Mouse (Mus musculus) telencephalon, adult 2 months (tissue): ENCODE data around the gene Mpig6b.

ENCODE experiments used
- DNase-seq: peaks from one replicate; pipeline ENCODE4 v3.0.0-alpha.2; 2011; ENCODE audit warnings: low read depth, low spot score

Gene Mpig6b

DNA sequence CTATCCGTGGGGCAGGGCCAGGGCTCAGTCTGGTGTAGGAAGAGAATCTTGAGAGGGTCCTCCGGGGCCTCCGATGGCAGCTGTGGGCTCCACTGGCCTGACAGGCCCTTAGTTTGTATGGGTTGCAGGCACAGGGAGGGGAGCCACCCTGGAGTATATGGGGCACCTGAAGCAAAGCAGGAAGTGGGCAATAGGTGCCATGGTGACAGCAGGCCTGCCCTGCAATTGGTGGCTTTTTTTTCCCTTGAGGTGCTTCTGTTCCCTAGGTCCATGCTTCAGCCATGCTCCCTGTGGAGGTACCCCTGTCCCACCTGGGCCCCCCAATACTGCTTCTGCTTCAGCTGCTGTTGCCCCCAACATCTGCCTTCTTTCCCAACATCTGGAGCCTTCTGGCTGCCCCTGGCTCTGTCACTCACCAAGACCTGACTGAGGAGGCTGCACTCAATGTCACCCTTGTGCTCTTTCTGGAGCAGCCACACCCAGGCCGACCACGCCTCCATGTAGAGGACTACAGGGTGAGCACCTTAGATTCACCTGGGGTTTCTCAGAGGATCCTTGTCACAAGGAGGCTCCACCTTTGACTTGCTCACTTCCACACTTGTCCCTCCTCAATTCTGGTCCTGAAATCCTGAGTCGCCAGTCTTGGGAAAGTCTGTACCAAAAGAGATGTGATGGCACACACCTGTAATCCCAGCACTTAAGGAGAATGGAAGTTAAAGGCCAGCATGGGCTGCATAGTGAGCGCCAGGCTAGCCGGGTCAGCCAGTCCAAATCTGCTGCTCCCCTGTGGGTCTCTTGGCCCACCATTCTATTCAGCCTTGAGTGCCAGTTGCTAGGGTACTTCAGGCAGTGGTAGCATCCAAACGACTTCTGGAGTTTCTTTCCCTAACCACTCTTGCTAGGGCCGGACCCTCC lies 48.9 kb downstream of the Mpig6b start:
- DNase-seq: no peak

DNA sequence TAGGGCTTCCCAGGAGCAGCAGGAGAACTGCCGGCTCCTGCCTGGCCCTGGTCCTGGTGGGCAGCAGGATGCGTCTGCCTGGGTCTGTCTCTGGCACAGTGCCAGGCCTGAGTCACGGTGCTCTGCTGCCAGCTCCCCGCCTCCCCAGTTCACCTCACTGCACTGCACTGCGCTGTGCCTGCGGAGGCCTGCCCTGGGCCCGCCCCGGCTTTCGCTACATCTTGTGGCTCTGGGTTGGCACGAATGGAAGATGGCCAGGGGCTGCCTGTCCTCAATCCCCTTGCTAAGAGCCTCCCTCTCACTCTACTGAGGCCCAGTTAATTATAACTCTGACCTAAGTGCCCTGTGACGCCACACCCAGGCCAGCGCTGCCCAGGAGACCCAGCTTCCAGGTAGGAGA lies 49.6 kb downstream of the Mpig6b start, which contains the start of gene Vwa7:
TSS of gene Vwa7 (plus strand) at position 204 of the 400 bp plus-strand sequence.
- no peak for DNase-seq

DNA sequence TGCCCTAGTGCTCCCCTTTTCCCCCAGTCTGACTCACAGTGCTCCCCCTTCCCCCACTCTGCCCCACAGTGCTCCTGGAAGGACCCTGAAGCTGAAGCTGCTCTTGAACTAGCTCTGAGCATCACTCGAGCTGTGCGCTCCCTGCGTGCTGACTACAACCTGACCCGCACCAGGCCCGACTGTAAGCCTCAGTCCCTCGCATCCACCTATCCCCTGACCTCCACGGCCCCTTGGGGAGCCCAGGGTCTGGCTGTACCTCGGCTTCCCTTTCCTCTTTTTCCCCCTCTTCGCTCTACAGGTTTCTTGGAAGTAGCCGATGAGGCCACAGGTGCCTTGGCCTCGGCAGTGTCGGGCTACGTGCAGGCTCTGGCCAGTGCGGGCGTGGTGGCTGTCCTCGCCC lies 50.7 kb downstream of the Mpig6b start:
- no peak for DNase-seq

DNA sequence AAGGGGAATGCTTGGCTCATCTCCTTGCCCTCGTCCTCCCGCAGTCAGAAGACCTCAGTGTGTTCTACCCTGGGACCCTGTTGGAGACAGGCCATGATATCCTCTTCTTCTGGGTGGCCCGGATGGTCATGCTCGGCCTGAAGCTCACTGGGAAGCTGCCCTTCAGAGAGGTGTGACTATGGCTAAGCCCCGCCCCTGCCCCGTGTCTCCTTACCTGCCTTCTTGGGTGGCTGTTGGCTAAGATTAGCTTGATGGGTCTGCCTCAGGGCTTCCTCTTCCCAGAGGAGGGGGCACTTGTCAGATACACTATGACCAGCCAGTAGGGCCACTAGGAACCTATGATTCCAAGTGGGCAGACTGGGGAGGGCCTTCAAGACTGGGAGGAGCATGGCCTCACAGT lies 52.8 kb downstream of the Mpig6b start:
- no peak for DNase-seq
